Mouse (Mus musculus) activated CD4-positive, CD25-positive, alpha-beta regulatory T cell, adult 4 months (primary cell): ENCODE data around the gene Il6st. TPM values are rescaled to one million over a fixed set of nuclear protein-coding genes. Genes with fewer than 3 reads are reported as not detected.
A peak's percentile ranks its signal among the peaks of the same experiment; 100 is the strongest.

ENCODE experiments used
- ATAC-seq: one replicate; pipeline ENCODE4 v1.8.0; 2017
- polyA plus RNA-seq, 2 experiments: library from polyadenylated mRNA; unstranded; fragments of 100-300 nt; shearing (Covaris generic); gene quantifications; one replicate each; pipeline ENCODE4 v1.2.1; 2017

The Il6st gene
- polyA plus RNA-seq, 2 experiments from 2014 or later: 29.5 to 37.5 TPM

- ATAC-seq: no peak
Measured at GRCm38 (mm10) chr13:112483015-112483414, 19.1 kb downstream of the Il6st start.

DNA sequence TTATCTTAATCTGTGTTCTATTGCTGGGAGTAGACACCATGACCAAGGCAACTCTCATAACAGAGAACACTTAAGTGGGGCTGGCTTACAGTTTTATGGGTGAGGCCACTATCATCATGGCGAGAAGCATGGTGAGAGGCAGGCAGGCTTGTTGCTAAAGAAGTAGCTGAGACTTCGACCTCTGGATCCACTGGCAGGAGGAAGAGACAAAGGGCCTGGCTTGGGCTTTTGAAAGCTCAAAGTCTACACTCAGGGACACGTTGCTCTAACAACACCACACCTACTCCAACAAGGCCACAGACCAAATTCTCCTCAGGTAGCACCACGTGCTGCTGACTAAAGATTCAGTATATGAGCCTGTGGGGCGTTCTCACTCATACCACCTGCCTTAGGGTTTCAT is 22.4 kb downstream of the Il6st start:
- no peak for ATAC-seq

- ATAC-seq: no peak
Measured at GRCm38 (mm10) chr13:112486676-112487075, 22.8 kb downstream of the Il6st start.

DNA sequence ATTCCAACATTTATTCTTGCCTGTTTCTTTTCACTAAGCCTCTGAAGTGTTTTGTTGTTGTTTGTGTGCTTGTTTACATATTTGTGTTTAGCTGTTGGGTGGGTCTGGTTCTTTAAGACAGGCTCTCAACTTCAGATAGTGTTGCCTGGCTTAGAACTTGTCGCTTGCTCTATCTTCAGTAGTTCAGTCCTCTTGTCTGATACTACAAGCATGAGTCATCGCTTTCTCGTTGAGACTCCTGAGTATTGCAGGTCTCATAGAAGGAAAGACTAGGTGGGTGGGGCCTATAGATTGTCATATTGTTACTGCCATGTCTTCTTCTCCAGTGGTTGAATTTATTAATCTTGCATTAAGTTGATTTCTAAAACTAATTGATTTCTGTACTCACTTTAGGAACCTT is 26.2 kb downstream of the Il6st start:
- ATAC-seq: no peak

GRCm38 (mm10) chr13:112491636-112492284 is 27.9 kb downstream of the Il6st start:
- no peak for ATAC-seq

- ATAC-seq: no peak
Measured at GRCm38 (mm10) chr13:112492285-112492678, 28.4 kb downstream of the Il6st start.

DNA sequence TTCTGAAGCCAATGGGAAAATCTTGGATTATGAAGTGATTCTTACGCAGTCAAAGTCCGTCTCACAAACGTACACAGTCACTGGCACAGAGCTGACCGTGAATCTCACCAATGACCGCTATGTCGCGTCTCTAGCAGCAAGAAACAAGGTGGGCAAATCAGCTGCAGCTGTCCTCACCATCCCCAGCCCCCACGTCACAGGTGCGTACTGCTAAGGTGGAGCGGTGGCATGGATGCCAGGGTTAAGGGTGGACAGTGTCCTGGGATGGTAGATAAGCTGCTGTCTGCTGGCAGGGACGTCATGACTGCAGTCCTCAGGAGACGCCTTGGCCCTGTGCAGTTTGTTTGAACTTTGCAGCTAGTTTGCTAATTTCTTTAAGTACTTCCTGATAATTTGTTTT is 30.7 kb downstream of the Il6st start:
- no peak for ATAC-seq

DNA sequence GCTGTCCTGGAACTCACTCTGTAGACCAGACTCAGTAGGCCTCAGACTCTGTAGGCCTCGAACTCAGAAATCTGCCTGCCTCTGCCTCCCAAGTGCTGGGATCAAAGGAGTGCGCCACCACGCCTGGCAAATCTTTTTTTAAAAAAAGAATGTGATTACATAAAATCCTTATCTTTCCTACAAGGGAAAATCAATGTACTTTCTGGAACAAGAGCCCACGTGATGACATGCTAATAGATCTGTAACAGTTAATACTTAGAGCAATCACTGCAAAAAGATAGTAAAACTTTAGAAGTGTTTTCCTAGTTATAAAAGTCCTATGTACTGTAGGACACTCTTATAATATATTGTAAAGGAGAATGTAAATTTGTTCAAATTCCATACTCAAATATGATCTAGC is 36.2 kb downstream of the Il6st start:
- ATAC-seq: no peak

DNA sequence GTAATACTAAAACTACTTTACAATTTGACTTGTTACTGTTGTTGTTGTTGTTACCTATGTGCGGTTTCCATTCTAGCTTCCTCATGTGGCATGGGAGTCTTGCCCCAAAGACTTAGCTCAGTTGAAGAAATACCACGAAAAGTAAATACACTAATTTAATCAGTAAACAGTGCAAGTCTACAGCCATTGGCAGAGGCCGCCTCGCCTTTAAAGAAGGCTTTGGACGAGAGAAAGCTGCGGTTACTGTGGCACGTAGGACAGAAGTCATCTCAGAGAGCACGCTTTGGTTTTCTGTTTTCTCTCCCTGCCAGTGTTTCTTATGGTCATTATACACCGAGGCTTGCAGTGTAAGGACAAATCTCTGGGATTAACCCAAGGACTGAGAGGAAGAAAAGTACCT is 36.6 kb downstream of the Il6st start:
- ATAC-seq: no peak

DNA sequence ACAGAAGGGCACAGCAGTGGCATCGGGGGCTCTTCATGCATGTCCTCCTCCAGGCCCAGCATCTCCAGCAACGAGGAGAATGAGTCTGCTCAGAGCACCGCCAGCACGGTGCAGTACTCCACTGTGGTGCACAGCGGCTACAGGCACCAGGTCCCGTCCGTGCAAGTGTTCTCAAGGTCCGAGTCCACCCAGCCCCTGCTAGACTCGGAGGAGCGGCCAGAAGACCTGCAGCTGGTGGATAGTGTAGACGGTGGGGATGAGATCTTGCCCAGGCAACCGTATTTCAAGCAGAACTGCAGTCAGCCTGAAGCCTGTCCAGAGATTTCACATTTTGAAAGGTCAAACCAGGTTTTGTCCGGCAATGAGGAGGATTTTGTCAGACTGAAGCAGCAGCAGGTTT is 40.0 kb downstream of the Il6st start:
- no peak for ATAC-seq

DNA sequence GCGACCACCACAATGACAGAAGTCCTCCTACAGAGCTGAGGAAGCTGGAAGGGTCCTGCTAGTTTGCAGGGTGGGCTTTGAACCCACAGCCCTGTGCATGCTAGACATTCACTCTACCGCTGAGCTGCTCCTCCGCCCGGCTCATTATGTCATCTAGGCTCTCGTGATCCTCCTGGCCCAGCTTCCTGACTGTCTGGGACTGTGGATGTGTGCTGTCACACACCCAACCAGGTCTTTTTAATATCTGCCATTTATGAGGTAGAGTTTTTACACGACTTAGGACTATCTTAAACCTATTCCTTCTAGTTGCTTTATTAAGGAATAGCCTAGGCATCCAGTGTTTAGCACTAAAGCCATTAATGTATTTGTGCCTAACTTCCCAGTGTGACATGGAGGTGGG is 41.6 kb downstream of the Il6st start:
- no peak for ATAC-seq

- no peak for ATAC-seq
Measured at GRCm38 (mm10) chr13:112506766-112507165, 42.9 kb downstream of the Il6st start.

DNA sequence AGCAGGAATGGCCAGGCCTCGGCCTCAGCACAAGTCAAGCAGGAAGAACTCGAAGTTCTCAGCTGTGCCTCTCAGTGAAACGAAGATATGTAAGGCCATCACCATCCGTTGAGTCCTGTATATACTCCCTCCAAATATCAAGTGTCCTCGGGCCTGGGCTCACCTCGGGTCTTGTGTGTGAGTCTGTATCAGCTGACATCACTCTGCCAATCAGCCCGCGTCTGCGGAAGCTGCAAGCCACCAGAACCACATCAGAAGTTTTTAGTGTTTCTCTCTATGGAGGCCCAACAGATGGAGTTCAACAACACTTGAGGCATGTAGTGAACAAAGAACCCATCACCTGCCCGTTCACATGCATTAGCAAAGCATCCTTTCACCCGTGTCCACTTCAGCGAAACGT is 43.8 kb downstream of the Il6st start:
- ATAC-seq: peak; percentile 82

GRCm38 (mm10) chr13:112508487-112508886 is 44.6 kb downstream of the Il6st start:
- no peak for ATAC-seq

- ATAC-seq: no peak
Measured at GRCm38 (mm10) chr13:112509465-112509864, 45.6 kb downstream of the Il6st start.

DNA sequence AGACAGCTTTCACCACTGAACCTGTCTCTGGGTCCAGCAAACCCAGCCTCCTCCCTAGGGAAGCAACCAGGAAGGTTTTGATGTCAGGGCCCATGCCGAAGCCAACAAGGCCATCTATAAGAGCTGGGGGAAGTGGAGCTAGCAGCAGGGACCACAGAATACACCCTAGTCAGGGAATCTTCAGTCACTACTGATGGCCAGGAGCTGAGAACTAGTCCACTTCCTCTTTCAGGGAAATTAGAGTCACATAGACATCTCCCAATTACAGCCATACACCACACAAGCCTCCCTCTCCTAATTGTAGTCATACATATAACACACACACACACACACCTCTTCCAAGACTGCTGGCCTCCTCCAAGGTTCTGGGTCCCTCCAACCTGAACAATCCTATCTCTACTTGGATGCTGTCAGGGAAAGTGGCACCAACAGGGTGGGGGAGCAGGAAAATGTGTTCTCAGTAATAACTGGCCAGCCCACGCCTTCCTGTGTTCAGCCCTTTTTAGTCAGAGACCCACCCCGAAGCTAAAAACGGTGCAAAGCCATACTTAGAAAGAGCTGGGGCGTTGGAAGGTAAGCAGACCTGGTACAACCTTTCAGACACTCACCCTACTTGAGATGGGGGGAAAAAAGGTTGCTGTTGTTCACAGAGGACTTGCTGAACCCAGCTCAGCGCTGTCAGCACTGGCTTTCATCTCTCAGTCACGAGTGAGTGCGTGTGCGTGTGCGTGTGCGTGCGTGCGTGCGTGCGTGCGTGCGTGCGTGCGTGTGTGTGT is 46.8 kb downstream of the Il6st start:
- peak; percentile 53 for ATAC-seq

GRCm38 (mm10) chr13:112511261-112511660 is 47.4 kb downstream of the Il6st start:
- ATAC-seq: no peak

- ATAC-seq: no peak
Measured at GRCm38 (mm10) chr13:112511810-112512209, 47.9 kb downstream of the Il6st start.

DNA sequence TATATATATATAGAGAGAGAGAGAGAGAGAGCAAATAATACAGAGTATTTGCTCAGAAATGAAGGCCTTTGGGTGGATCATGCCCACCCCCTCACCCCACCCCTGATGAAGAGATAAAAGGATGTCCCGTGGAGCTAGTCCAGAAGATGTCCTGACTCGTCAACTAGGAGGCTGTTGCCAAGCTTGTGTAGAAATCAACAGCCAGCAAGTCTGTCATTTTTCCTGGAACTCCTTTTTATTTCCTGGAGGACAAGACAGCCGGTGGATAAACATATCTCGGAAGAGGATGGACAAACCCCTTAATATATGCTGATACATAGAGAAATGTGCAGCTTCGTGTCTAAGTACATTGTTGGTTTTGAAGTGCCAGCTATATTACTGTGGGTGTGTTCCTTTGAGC is 49.0 kb downstream of the Il6st start:
- no peak for ATAC-seq

DNA sequence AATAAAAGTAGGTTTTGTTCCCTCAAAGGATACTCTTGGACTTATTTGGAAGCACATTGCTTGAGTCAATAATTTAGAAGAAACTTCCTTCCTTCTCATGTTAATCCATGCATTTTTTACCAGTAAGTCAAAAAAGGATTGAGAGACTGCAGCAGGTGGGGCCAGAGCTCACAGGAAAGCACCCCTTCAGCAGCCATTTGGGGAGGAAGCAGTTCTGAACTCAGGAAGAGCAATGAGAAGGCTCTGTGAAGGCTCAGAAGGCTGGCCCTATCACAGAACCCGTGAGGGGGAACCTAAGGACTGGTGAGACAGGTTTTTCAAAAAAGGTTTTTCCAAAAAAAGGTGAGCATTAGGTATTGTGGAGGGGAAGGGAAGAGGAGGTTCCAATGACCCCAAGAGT is 50.7 kb downstream of the Il6st start:
- ATAC-seq: no peak

DNA sequence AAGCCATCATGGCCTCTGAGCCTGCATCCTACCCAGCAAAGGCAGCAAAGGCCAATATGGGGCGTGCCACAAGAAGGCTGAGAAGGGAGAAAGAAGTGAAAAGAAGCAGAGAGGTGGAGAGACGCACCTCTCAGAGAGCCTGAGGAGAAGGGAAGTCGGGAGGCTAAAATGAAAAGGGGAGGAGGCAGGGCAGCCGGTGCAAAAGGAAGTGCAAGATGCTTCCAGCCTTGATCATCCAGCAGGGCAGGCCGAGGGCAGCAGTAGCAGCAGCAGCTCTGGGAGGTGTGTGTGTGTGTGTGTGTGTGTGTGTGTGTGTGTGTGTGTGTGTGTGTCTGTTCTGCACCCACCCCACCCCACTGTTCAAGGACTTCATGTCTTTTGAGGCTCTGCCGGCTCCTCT is 58.4 kb downstream of the Il6st start:
- no peak for ATAC-seq

DNA sequence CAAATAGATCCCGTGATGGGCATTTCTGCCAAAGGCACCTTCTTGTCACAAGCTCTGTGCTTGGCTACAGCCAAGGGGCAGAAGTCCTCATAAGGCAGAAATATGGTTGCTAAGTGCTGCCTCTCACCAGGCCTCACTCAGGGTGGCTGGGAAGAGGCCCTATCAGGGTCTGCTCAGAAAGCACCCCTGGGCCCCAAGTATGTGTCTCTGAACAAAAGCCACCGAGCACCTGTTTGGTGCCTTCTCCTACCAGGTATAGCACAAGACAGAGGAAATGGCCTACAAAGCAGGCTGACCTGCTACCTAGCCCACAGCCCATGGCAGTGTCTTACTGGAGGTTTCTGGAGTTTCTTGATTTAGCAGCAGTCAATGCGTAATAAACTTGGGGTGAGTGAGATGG is 59.0 kb downstream of the Il6st start:
- no peak for ATAC-seq

DNA sequence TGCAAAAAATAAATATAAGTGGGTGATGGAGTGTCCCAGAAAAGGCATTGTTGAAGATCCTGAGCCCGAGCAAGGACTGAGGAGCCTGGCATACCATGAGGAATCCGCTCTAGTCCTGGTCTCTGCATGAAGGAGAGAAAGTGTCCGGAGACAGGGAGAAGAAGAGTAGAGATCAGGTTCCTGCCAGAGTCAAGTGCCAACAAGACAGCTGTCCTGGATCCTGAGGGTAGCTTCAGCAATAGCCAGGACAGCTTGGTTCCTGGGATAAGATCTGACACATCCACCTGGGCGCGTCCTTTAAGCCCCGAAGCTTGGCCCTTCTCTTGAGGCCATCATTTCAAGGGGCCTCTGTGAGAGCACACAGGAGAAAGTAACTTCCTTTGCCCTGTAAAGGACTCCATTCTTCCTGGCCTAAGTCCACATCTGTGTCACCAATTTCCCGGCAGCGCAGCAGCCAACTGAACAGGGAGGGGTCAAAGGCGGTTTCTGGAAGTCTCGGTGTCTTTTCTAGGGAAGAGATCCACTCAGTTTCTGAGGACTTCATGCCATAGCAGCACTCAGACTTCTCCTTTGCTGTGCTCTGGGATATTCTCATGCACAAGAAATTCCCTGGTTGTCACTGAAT is 59.6 kb downstream of the Il6st start:
- ATAC-seq: no peak

GRCm38 (mm10) chr13:112527186-112527585 is 63.3 kb downstream of the Il6st start:
- no peak for ATAC-seq
